Mouse (Mus musculus) urinary bladder, postnatal 0 days (tissue): ENCODE measurements around the gene 1700129C05Rik. TPM values are rescaled to one million over a fixed set of nuclear protein-coding genes. Genes with fewer than 3 reads are reported as not detected.

Experiments used
- polyA plus RNA-seq: library from polyadenylated mRNA; unstranded; fragments of >200 nt; fragmentation: Nextera tagmentation; extraction: Ambion mirVana; gene quantifications from 2 replicates; pipeline ENCODE4 v1.2.1, GENCODE M21; 2015

Gene 1700129C05Rik
- not detected in 2 replicates for polyA plus RNA-seq

GRCm38 (mm10) chr14:59142793-59143192 is at the start of gene 1700129C05Rik:
Gene 1700129C05Rik, minus strand, starts transcription at chr14:59142893.

GRCm38 (mm10) chr14:59178649-59179048 is 36.0 kb upstream of the 1700129C05Rik start, which contains the start of gene Gm5142:
Gene Gm5142, minus strand, starts transcription at chr14:59178749.

Other genes starting within 250 kb of the 1700129C05Rik start
- gene Gm5142, start 35.9 kb upstream of the 1700129C05Rik start, polyA plus RNA-seq, result not detected in 2 replicates
- 14.4 and 14.5 TPM in 2 replicates for gene Rcbtb1, start 58.3 kb upstream of the 1700129C05Rik start, polyA plus RNA-seq
- not detected in 2 replicates for gene Gm6904, start 117.3 kb upstream of the 1700129C05Rik start, polyA plus RNA-seq
- 0.45 and 0.89 TPM in 2 replicates for gene Phf11a, start 154.6 kb upstream of the 1700129C05Rik start, polyA plus RNA-seq
- gene Phf11b, start 198.5 kb upstream of the 1700129C05Rik start, polyA plus RNA-seq, result 2.6 and 4.0 TPM in 2 replicates
- gene Phf11d, start 222.6 kb upstream of the 1700129C05Rik start, polyA plus RNA-seq, result 5.5 and 6.0 TPM in 2 replicates